Mouse (Mus musculus): ENCODE results near the gene Mrps21. TPM values are rescaled to one million over a fixed set of nuclear protein-coding genes. Genes with fewer than 3 reads are reported as not detected.

Gene Mrps21
- total and polyA plus RNA-seq, 3 experiments, result 251 to 557 (median 317) TPM

GRCm38 (mm10) chr3:95905146-95905939, 34.0 kb upstream of the Mrps21 start:
- no peak overlapping the region for H3K27ac ChIP-seq (ENCODE audit: insufficient read depth, low read depth)
- no peaks in the 10 kb centered on the region for H3K79me2 ChIP-seq (replicated peaks; ENCODE audit: control insufficient read depth, extremely low read depth, insufficient read depth, poor library complexity, severe bottlenecking)
- in situ Hi-C loops (cut with MboI; ENCODE audit: low pct_ligation_motif_present, low pct_unique_long_range_greater_than_20kb, low sequenced_read_pairs) (no loop called here), dilution Hi-C loops (cut with MboI; ENCODE audit: extremely low pct_ligation_motif_present, extremely low pct_unique_long_range_greater_than_20kb, low sequenced_read_pairs) (no loop called here)
- H3K4me3 ChIP-seq (replicated peaks in 1 of 3; ENCODE audit: low read depth in 2 of 3, low read length in 2 of 3, poor library complexity in 1 of 3), result peak overlapping the region in 1 of 3 experiments; percentile 33
- peaks cover 12% of the 10 kb centered on the region for H3K27me3 ChIP-seq (replicated peaks)
- DNase-seq (ENCODE audit: extremely low read depth), result no peak
- peaks cover 0 to 4% of the 10 kb centered on the region in 2 experiments for H3K36me3 ChIP-seq (replicated peaks in 1 of 2; ENCODE audit: control insufficient read depth in 1 of 2, insufficient read depth in 1 of 2, low read length in 1 of 2)
- no peak overlapping the region; the same call in 1 of the 2 replicates for H3K9ac ChIP-seq (ENCODE audit: insufficient read depth, low read depth)
- peaks cover 2 to 8% of the 10 kb centered on the region in 2 experiments for H3K4me1 ChIP-seq (ENCODE audit: control insufficient read depth in 1 of 2, insufficient read depth in 2 of 2)
- TF ChIP-seq BHLHE40 (IDR thresholded peaks at IDR 0.05; ENCODE audit: low read depth, low read length) (peak; percentile 19), IRF4 (IDR thresholded peaks at IDR 0.05; ENCODE audit: low read depth, low read length) (no peak), SIN3A (IDR thresholded peaks at IDR 0.05; ENCODE audit: low read length) (no peak), RCOR1 (conservative IDR thresholded peaks at IDR 0.05; ENCODE audit: low read depth, low read length) (no peak), USF1 (IDR thresholded peaks at IDR 0.05; ENCODE audit: low read depth, low read length) (peak; percentile 63)
- H3K9me3 ChIP-seq (replicated peaks; ENCODE audit: low read length), result no peaks in the 10 kb centered on the region
- H3K4me2 ChIP-seq (ENCODE audit: insufficient read depth, low read depth, poor library complexity, severe bottlenecking), result peak overlapping the region; percentile 100; the same call in 1 of the 2 replicates

GRCm38 (mm10) chr3:95904568-95904967, 33.2 kb upstream of the Mrps21 start, which contains the start of gene Car14:
Gene Car14, minus strand, starts transcription at chr3:95904691.
- H3K27me3 ChIP-seq (replicated peaks), result peaks cover 12% of the 10 kb centered on the region
- DNase-seq (ENCODE audit: extremely low read depth), result no peak
- no peaks in the 10 kb centered on the region for H3K9me3 ChIP-seq (replicated peaks; ENCODE audit: low read length)
- in situ Hi-C loops (cut with MboI; ENCODE audit: low pct_ligation_motif_present, low pct_unique_long_range_greater_than_20kb, low sequenced_read_pairs) (loop anchor here (5.0 kb wide), 1 partner anchor 37 kb away; no protein-coding TSS in a partner anchor), dilution Hi-C loops (cut with MboI; ENCODE audit: extremely low pct_ligation_motif_present, extremely low pct_unique_long_range_greater_than_20kb, low sequenced_read_pairs) (no loop called here)
- no peaks in the 10 kb centered on the region for H3K79me2 ChIP-seq (replicated peaks; ENCODE audit: control insufficient read depth, extremely low read depth, insufficient read depth, poor library complexity, severe bottlenecking)
- no peak within 1 kb of the TSS for H3K27ac ChIP-seq (ENCODE audit: insufficient read depth, low read depth)
- H3K4me2 ChIP-seq (ENCODE audit: insufficient read depth, low read depth, poor library complexity, severe bottlenecking), result peak within 1 kb of the TSS; percentile 100
- peaks cover 0 to 7% of the 10 kb centered on the region in 2 experiments for H3K36me3 ChIP-seq (replicated peaks in 1 of 2; ENCODE audit: control insufficient read depth in 1 of 2, insufficient read depth in 1 of 2, low read length in 1 of 2)
- peaks cover 7 to 9% of the 10 kb centered on the region in 2 experiments; a peak in 3 of 4 replicates for H3K4me1 ChIP-seq (ENCODE audit: control insufficient read depth in 1 of 2, insufficient read depth in 2 of 2)
- TF ChIP-seq ZMIZ1 (IDR thresholded peaks at IDR 0.05; ENCODE audit: low read depth, low read length), result no peak
- no peak for TF ChIP-seq JUND (conservative IDR thresholded peaks at IDR 0.05; ENCODE audit: low read depth, low read length)
- TF ChIP-seq RAD21 (IDR thresholded peaks at IDR 0.05; ENCODE audit: low read depth, low read length), result no peak
- TF ChIP-seq ELF1 (IDR thresholded peaks at IDR 0.05; ENCODE audit: low read depth, low read length), result no peak
- no peak for TF ChIP-seq MAFK (IDR thresholded peaks at IDR 0.05; ENCODE audit: insufficient replicate concordance, low read length)
- TF ChIP-seq PAX5 (IDR thresholded peaks at IDR 0.05; ENCODE audit: low read length), result no peak
- TF ChIP-seq JUN (IDR thresholded peaks at IDR 0.05; ENCODE audit: insufficient read depth, low read depth, low read length), result no peak
- no peak for TF ChIP-seq MAZ (IDR thresholded peaks at IDR 0.05; ENCODE audit: low read depth, low read length)
- TF ChIP-seq ETS1 (conservative IDR thresholded peaks at IDR 0.05; ENCODE audit: low read depth, low read length), result no peak
- no peak for TF ChIP-seq ZC3H11A (IDR thresholded peaks at IDR 0.05; ENCODE audit: low read depth, low read length)
- no peak for TF ChIP-seq NRF1 (IDR thresholded peaks at IDR 0.05; ENCODE audit: low read depth, low read length)
- TF ChIP-seq TCF12 (IDR thresholded peaks at IDR 0.05; ENCODE audit: low read depth, low read length), result no peak
- TF ChIP-seq MYC (IDR thresholded peaks at IDR 0.05; ENCODE audit: low read depth, low read length), result no peak
- TF ChIP-seq E2F4 (IDR thresholded peaks at IDR 0.05; ENCODE audit: insufficient replicate concordance, low read depth, low read length), result no peak
- TF ChIP-seq SIN3A (IDR thresholded peaks at IDR 0.05; ENCODE audit: low read length), result no peak
- no peak for TF ChIP-seq MXI1 (IDR thresholded peaks at IDR 0.05; ENCODE audit: low read depth, low read length)
- no peak for TF ChIP-seq RCOR1 (conservative IDR thresholded peaks at IDR 0.05; ENCODE audit: low read depth, low read length)
- TF ChIP-seq IRF4 (IDR thresholded peaks at IDR 0.05; ENCODE audit: low read depth, low read length), result no peak
- peak within 1 kb of the TSS in 1 of 3 experiments; percentile 33 for H3K4me3 ChIP-seq (replicated peaks in 1 of 3; ENCODE audit: low read depth in 2 of 3, low read length in 2 of 3, poor library complexity in 1 of 3)
- H3K9ac ChIP-seq (ENCODE audit: insufficient read depth, low read depth), result no peak within 1 kb of the TSS; the same call in 1 of the 2 replicates
